Mouse (Mus musculus) thymus, adult 2 months (tissue): ENCODE data around the gene Haghl.

ENCODE experiments used
- CTCF ChIP-seq: fragments of 200-500 bp; IDR thresholded peaks from 2 replicates; pipeline ENCODE4 v1.5.1; 2012; ENCODE audit warnings: mild to moderate bottlenecking, control low read depth, low read length, moderate library complexity, borderline replicate concordance; ENCODE audit not compliant: control insufficient read depth, poor library complexity, insufficient read depth; ENCODE audit errors: extremely low read depth
- POLR2A ChIP-seq: fragments of 200-500 bp; IDR thresholded peaks from 2 replicates; pipeline ENCODE4 v1.6.1; 2012; ENCODE audit warnings: mild to moderate bottlenecking, low read length, control low read depth, moderate library complexity; ENCODE audit not compliant: control insufficient read depth, poor library complexity, insufficient read depth; ENCODE audit errors: extremely low read depth

DNA sequence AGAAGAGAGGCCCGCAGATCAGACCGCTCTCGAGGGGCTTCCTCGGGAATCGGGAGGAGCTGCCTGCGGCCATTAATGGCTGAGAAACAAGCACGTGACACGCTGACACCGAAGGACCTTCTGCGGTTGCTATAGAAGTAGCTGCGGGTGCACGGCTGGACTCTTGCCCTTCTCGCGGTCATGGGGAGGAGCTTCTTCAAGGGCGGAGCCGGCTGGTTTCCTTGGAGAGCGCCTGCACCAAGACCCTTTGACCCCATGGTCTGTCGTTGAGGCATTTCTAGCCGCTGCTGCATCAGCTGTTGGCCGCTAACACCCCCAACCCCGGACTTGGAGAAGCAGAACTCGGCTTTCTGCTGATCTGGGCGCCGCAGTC, 47.8 kb upstream of the Haghl start, which contains the start of gene Stub1:
- no peak for TF ChIP-seq CTCF
- TF ChIP-seq POLR2A = no peak
